Mouse (Mus musculus) small intestine, adult 2 months (tissue): ENCODE data around the gene Fbxl12. TPM values are rescaled to one million over a fixed set of nuclear protein-coding genes. Genes with fewer than 3 reads are reported as not detected.

Experiments
- H3K27ac ChIP-seq: fragments of 200-500 bp; 2 replicates; pipeline ENCODE4 v1.5.1; 2012; ENCODE audit warnings: low read depth, low read length, control low read depth, inconsistent platforms; ENCODE audit not compliant: insufficient read depth
- H3K27me3 ChIP-seq: fragments of 200-500 bp; 2 replicates; pipeline ENCODE4 v1.6.1; 2012; ENCODE audit warnings: mild to moderate bottlenecking, moderate library complexity, low read length, inconsistent platforms; ENCODE audit not compliant: control insufficient read depth, insufficient read depth
- H3K36me3 ChIP-seq: fragments of 200-500 bp; 2 replicates; pipeline ENCODE4 v1.6.1; 2012; ENCODE audit warnings: mild to moderate bottlenecking, low read length, control low read depth, inconsistent platforms; ENCODE audit not compliant: control insufficient read depth, insufficient read depth
- H3K4me1 ChIP-seq: fragments of 200-500 bp; 2 replicates; pipeline ENCODE4 v1.6.1; 2012; ENCODE audit warnings: low read length, inconsistent platforms, mixed read lengths; ENCODE audit not compliant: control insufficient read depth, insufficient read depth, insufficient read length
- H3K4me3 ChIP-seq: fragments of 200-500 bp; 2 replicates; pipeline ENCODE4 v1.5.1; 2012; ENCODE audit warnings: low read depth, mild to moderate bottlenecking, control low read depth, inconsistent platforms, low read length, moderate library complexity
- CTCF ChIP-seq: fragments of 200-500 bp; IDR thresholded peaks from 2 replicates; pipeline ENCODE4 v1.5.1; 2012; ENCODE audit warnings: low read depth, mild to moderate bottlenecking, control low read depth, inconsistent platforms, low read length, moderate library complexity, mixed read lengths; ENCODE audit not compliant: insufficient replicate concordance, insufficient read length; ENCODE audit errors: extremely low read depth
- POLR2A ChIP-seq: fragments of 200-500 bp; IDR thresholded peaks from 2 replicates; pipeline ENCODE4 v1.6.1; 2012; ENCODE audit warnings: low read depth, mild to moderate bottlenecking, control low read depth, inconsistent platforms, low read length, moderate library complexity
- WGBS: fragments of 180-500 bp; shearing (Covaris S2); methylation state at CpG from one replicate; pipeline ENCODE4 v1.1.7; 2018; 5-methylcytosine and 5-hydroxymethylcytosine counted together
- polyA plus RNA-seq: library from polyadenylated mRNA; depleted of rRNA; stranded (reverse); fragments of >200 nt; gene quantifications from 2 replicates; pipeline ENCODE4 v1.2.3, GENCODE M21; 2012; rRNA removed

Fbxl12 gene
- polyA plus RNA-seq, 1 experiment: 42.5 TPM

DNA sequence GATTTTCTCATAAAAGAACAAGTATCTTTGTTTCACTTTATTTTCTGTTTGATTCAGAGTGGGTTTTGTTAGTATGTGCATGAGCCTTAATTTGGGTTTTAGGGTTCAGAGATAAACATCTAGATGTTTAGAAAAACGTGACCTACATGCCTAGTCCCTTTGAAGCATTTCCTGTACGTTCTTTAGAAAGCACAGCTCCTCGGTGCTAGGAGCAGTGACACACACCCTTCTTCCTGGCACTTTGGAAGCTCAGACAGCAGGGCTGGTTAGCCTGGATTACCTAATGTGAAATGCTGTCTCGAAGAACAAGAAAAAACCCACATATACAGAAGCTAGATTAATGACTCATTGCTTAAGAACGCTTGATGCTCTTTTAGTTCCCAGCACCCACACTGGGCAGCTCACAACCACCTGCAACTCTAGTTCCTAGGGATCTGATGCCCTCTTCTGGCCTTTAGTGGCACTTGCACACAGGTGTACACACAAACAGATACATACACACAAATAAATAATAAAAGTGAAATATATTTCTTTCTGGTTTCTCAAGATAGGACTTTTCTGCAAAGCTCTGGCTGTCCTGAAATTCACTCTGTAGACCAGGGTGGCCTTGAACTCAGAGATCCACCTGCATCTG, 34.6 kb downstream of the Fbxl12 start:
- TF ChIP-seq POLR2A: no peak
- no peak for TF ChIP-seq CTCF
- H3K27ac ChIP-seq: no peak overlapping the region

DNA sequence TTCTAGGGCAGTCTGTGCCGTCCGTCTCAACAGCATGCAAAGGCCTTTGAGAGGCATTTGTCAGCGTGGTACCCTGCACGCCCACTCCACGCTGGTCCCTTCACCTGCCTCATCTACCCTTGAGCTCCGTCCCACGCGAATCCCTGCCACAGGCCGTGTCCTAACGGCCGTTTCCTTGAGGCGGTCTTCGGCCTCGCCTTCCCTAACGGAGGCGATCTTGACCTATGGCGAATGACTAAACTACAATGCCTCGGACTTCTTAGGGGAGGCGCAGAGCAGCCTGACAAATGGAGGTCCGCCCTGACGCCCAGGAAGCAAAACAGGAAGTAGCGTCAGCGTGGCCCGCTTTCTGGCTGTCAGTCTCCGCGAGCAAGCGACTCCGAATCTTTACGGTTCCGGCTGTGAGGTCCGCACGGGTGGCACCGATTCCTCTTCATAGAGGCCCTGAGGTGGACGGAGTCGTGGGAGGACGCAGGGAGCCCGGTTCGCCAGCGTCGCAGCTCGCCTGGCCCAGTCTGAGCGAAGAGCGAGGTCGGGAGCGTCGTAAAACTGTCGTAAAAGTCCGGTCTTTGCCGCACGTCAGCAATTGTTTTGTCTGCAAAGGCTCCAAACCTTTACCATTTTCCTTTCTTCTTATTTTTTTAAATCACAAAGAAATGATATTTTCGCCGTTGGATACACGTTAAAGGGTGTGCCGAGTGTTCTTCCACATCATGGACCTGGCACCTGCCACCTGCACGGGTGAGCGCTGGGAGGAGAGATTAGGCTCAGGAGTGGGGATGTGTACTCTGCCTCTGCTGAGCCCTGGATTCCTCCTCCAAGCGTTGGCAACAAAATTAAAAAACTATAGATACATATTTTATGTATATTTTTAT, 37.2 kb downstream of the Fbxl12 start:
- peaks cover 3% of the 10 kb centered on the region; the same call in 1 of the 2 replicates for H3K4me1 ChIP-seq
- peak overlapping the region; percentile 90 for H3K4me3 ChIP-seq
- H3K27me3 ChIP-seq: no peaks in the 10 kb centered on the region
- no peaks in the 10 kb centered on the region for H3K36me3 ChIP-seq
- H3K27ac ChIP-seq: peak overlapping the region; percentile 99
- WGBS: under 1% methylated on average over 57 of the region's 57 CpGs
- TF ChIP-seq CTCF (no peak), POLR2A (peak; percentile 65; the same call in 1 of the 2 replicates)

More for the DNA sequence above, 34.6 kb downstream of the Fbxl12 start:
- H3K4me3 ChIP-seq: no peak overlapping the region
- H3K27me3 ChIP-seq: no peaks in the 10 kb centered on the region
- WGBS: 83% methylated on average over 5 of the region's 5 CpGs
- peaks cover 3% of the 10 kb centered on the region; the same call in 1 of the 2 replicates for H3K4me1 ChIP-seq
- no peaks in the 10 kb centered on the region for H3K36me3 ChIP-seq

DNA sequence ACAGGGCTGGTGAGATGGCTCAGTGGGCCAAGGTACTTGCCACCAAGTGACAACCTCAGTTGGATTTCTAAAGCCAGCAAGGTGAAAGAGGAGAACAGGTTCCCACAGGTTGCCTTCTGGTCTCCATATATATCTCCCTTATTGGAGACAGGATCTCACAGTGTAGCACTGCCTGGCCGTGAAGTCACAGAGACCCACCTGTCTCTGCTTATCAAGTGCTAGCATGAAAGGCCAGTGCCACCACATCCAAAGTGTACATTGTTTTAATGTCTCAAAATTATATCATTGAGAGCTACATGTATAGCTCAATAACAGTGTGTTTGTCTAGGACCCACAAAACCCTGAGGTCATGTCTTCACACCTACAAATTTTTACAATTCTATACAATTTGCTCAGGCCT, 38.3 kb downstream of the Fbxl12 start:
- Histone ChIP-seq H3K4me3 (no peak overlapping the region), H3K27me3 (no peaks in the 10 kb centered on the region), H3K27ac (no peak overlapping the region), H3K36me3 (no peaks in the 10 kb centered on the region), H3K4me1 (peaks cover 3% of the 10 kb centered on the region; the same call in 1 of the 2 replicates)
- TF ChIP-seq CTCF: no peak
- TF ChIP-seq POLR2A: no peak
- 92% methylated on average over 1 of the region's 1 CpGs for WGBS

DNA sequence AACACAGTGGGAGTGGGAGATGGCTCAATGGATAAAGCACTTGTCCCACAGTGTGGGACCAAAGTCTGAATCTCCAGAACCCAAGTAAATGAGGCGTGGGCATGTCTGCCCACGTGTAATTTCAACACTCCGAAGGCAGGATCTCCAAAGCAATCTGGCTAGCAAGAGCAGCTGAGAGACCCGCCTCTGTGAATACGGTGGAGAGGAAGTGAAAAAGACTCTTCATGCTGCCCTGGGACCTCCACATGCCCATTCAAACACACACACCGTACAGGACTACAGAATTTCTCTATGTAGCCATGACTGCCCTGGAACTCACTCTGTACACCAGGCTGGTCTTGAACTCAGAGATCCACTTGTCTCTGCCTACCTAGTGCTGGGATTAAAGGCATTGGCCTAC, 43.3 kb downstream of the Fbxl12 start:
- 72% methylated on average over 6 of the region's 6 CpGs for WGBS
- Histone ChIP-seq H3K4me3 (no peak overlapping the region), H3K27ac (no peak overlapping the region), H3K27me3 (no peaks in the 10 kb centered on the region), H3K36me3 (no peaks in the 10 kb centered on the region), H3K4me1 (no peaks in the 10 kb centered on the region)
- TF ChIP-seq POLR2A (no peak), CTCF (no peak)

DNA sequence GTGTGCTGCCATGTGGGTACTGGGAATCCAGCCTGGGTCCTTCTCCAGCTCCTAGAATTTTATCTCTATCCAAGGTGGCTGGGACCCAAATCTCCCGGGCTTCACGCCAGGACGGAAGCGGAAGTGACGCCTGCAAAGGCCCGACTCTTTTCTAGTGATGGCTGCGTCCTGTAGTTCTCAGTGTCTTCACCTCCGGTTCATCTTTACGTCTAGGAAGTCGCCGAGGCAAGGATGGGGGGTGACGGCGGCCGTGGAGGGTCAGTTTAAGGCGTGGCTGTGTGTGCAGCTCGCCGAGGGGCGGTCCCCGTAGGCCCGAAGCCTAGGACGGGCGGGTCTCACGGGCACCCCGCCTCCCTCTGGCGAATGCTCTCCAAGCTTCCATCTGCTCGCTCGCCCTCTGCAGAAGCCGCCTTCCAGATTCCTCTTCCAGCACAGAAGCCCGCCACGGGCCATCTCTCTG, 63.4 kb downstream of the Fbxl12 start, which contains the start of gene Zfp846:
Zfp846 (plus strand) TSS at position 117 of the 460 bp plus-strand sequence.
- Histone ChIP-seq H3K4me3 (peak within 1 kb of the TSS; percentile 76), H3K4me1 (no peaks in the 10 kb centered on the region), H3K36me3 (0 out of 2 replicates have a peak, but pooled peaks cover 2% of the 10 kb centered on the region), H3K27me3 (no peaks in the 10 kb centered on the region), H3K27ac (no peak within 1 kb of the TSS)
- 1% methylated on average over 30 of the region's 30 CpGs for WGBS
- no peak for TF ChIP-seq CTCF
- TF ChIP-seq POLR2A: 0 out of 2 replicates have a peak, but pooled peaks have one; percentile 66

DNA sequence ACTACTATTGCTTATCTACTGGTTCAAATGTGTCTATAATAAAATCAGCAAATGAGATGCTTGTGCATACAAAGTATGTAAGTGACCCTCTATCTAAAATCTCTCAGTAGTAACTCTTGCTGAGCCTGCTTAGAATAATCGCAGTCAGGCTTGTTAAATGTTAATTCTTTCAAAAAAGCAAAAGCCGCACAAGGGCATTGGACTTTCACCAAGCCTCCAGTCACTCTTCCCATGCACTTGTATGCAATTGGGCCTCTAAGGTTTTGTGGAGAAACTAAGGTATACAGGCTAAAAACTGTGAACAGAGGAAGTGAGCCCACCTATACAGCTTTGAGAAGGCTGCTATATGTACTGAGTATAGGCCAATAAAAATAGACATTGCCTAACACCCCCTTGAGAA, 68.0 kb downstream of the Fbxl12 start:
- H3K4me3 ChIP-seq: no peak overlapping the region
- 76% methylated on average over 2 of the region's 2 CpGs for WGBS
- H3K27me3 ChIP-seq: no peaks in the 10 kb centered on the region
- H3K4me1 ChIP-seq: no peaks in the 10 kb centered on the region
- H3K27ac ChIP-seq: no peak overlapping the region
- H3K36me3 ChIP-seq: no peaks in the 10 kb centered on the region
- TF ChIP-seq POLR2A: no peak

DNA sequence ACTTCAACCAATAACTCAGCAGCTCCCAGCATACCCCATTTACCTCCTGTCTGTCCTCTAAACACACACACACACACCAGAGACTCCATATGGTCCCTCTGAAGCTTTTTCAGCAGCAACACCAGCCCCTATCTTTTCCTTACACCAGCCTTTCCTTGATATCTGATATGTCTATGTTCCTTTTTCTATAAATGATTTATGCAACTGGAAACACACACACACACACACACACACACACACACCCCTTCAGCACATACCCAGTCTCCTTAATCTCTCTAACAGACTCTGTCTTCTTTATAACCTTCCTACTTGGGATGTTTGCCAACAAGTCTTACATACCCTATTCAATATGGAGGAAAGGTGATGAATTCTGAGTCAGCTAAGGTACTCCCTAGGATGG, 73.5 kb downstream of the Fbxl12 start:
- H3K4me3 ChIP-seq: no peak overlapping the region
- H3K27ac ChIP-seq: no peak overlapping the region
- no peaks in the 10 kb centered on the region for H3K36me3 ChIP-seq
- TF ChIP-seq POLR2A: no peak
- TF ChIP-seq CTCF: no peak
- no peaks in the 10 kb centered on the region for H3K4me1 ChIP-seq
- H3K27me3 ChIP-seq: no peaks in the 10 kb centered on the region

Other genes with a start within 250 kb of the Fbxl12 start
- gene Zfp26, start 184.6 kb downstream of the Fbxl12 start, polyA plus RNA-seq: 0.18 and 0.51 TPM in 2 replicates
- 1.2 and 2.3 TPM in 2 replicates for gene Zfp426, start 152.0 kb downstream of the Fbxl12 start, polyA plus RNA-seq
- 0.48 and 0.75 TPM in 2 replicates for gene Zfp266, start 123.3 kb downstream of the Fbxl12 start, polyA plus RNA-seq
- 0.81 and 1.0 TPM in 2 replicates for gene Zfp846, start 63.5 kb downstream of the Fbxl12 start, polyA plus RNA-seq
- gene Ubl5, start 1.9 kb downstream of the Fbxl12 start, polyA plus RNA-seq: 36.8 and 77.8 TPM in 2 replicates
- 8.6 and 13.0 TPM in 2 replicates for gene Pin1, start 7.3 kb upstream of the Fbxl12 start, polyA plus RNA-seq
- 0.91 and 2.2 TPM in 2 replicates for gene Olfm2, start 101.6 kb upstream of the Fbxl12 start, polyA plus RNA-seq
- gene Col5a3, start 170.3 kb upstream of the Fbxl12 start, polyA plus RNA-seq: 2.1 and 2.4 TPM in 2 replicates
- not detected in 2 replicates for gene Rdh8, start 173.7 kb upstream of the Fbxl12 start, polyA plus RNA-seq
- gene A230050P20Rik, start 223.9 kb upstream of the Fbxl12 start, polyA plus RNA-seq: 22.3 and 37.9 TPM in 2 replicates
- gene Angptl6, start 235.0 kb upstream of the Fbxl12 start, polyA plus RNA-seq: 4.3 and 8.0 TPM in 2 replicates
- 33.4 and 42.2 TPM in 2 replicates for gene Ppan, start 243.4 kb upstream of the Fbxl12 start, polyA plus RNA-seq